Mouse (Mus musculus) left cerebral cortex, postnatal 4 days (tissue): ENCODE results near the gene Nub1. TPM values are rescaled to one million over a fixed set of nuclear protein-coding genes. Genes with fewer than 3 reads are reported as not detected.

Experiments
- DNase-seq: peaks from one replicate; pipeline ENCODE4 v3.0.0-alpha.2; 2022
- intact Hi-C: fragments of 180-260 bp; cut with DNase I; formaldehyde crosslinking; loops from one replicate; pipeline ENCODE4 v1.15.1; 2025
- total RNA-seq, 2 experiments: library from RNA; stranded (reverse); gene quantifications; 2 replicates each; pipeline ENCODE4 v1.2.3; 2021

Nub1 gene
- total RNA-seq, 2 experiments from 2014 or later = 75.3 to 76.6 TPM

GRCm38 (mm10) chr5:24738517-24738916, 53.2 kb downstream of the Nub1 start:
- DNase-seq = no peak

GRCm38 (mm10) chr5:24739141-24739753, 53.9 kb downstream of the Nub1 start:
- intact Hi-C loops = no loop called here
- peak; percentile 64 for DNase-seq

More at GRCm38 (mm10) chr5:24738517-24738916, 53.2 kb downstream of the Nub1 start:
- intact Hi-C loops = no loop called here

GRCm38 (mm10) chr5:24741172-24741885, 56.0 kb downstream of the Nub1 start:
- intact Hi-C loops = no loop called here
- no peak for DNase-seq

GRCm38 (mm10) chr5:24743956-24744355, 58.6 kb downstream of the Nub1 start:
- DNase-seq = no peak
- intact Hi-C loops = no loop called here

- intact Hi-C loops = no loop called here
- DNase-seq = no peak
Observed at GRCm38 (mm10) chr5:24747533-24747932, 62.2 kb downstream of the Nub1 start.

GRCm38 (mm10) chr5:24749731-24750130, 64.4 kb downstream of the Nub1 start:
- intact Hi-C loops = no loop called here
- no peak for DNase-seq

GRCm38 (mm10) chr5:24750321-24751304, 65.3 kb downstream of the Nub1 start:
- intact Hi-C loops = no loop called here

GRCm38 (mm10) chr5:24751305-24752174, 66.2 kb downstream of the Nub1 start:
- intact Hi-C loops = no loop called here

More at GRCm38 (mm10) chr5:24750321-24751304, 65.3 kb downstream of the Nub1 start:
- peak; percentile 92 for DNase-seq

GRCm38 (mm10) chr5:24752175-24752498, 66.8 kb downstream of the Nub1 start:
- intact Hi-C loops = no loop called here
- no peak for DNase-seq

More at GRCm38 (mm10) chr5:24751305-24752174, 66.2 kb downstream of the Nub1 start:
- DNase-seq = peak; percentile 59

GRCm38 (mm10) chr5:24756931-24757330, 71.6 kb downstream of the Nub1 start:
- DNase-seq = no peak
- intact Hi-C loops = no loop called here

- intact Hi-C loops = no loop called here
- DNase-seq = no peak
Observed at GRCm38 (mm10) chr5:24757816-24758215, 72.5 kb downstream of the Nub1 start, which contains the start of gene Crygn. Crygn (minus strand) TSS chr5:24758008.

Other genes starting within 250 kb of the Nub1 start
- gene Fastk, start 240.2 kb upstream of the Nub1 start, total RNA-seq = 10 to 100 TPM; 82.6 to 83.4 TPM
- gene Tmub1, start 237.7 kb upstream of the Nub1 start, total RNA-seq = 10 to 100 TPM; 30.1 to 31.1 TPM
- 100 to 1,000 TPM; 472 to 479 TPM for gene Agap3, start 233.4 kb upstream of the Nub1 start, total RNA-seq
- gene Gbx1, start 158.3 kb upstream of the Nub1 start, total RNA-seq = 1 to 10 TPM in 1 of 2 experiments, not detected in 1; 1.2 TPM
- gene Asb10, start 144.6 kb upstream of the Nub1 start, total RNA-seq = under 1 TPM in 1 of 2 experiments, not detected in 1; 0.60 TPM
- gene 4931409K22Rik, start 128.7 kb upstream of the Nub1 start, total RNA-seq = not detected
- gene Abcf2, start 108.1 kb upstream of the Nub1 start, total RNA-seq = 10 to 100 TPM; 52.9 to 54.7 TPM
- 10 to 100 TPM; 28.7 to 33.7 TPM for gene Chpf2, start 98.8 kb upstream of the Nub1 start, total RNA-seq
- gene Smarcd3, start 61.1 kb upstream of the Nub1 start, total RNA-seq = 100 to 1,000 TPM; 179 to 183 TPM
- gene Wdr86, start 45.2 kb downstream of the Nub1 start, total RNA-seq = 1 to 10 TPM; 2.6 to 3.3 TPM
- gene Crygn, start 72.5 kb downstream of the Nub1 start, total RNA-seq = 1 to 10 TPM in 1 of 2 experiments, not detected in 1; 3.9 TPM
- gene Rheb, start 157.1 kb downstream of the Nub1 start, total RNA-seq = 100 to 1,000 TPM; 112 to 127 TPM